Mouse (Mus musculus) 3T3-L1 (cell line): ENCODE results near the gene 2310007B03Rik.

Experiments
- DNase-seq: peaks from one replicate; pipeline ENCODE4 v3.0.0-alpha.2; 2015; ENCODE audit warnings: low read depth, low spot score

Gene 2310007B03Rik

DNA sequence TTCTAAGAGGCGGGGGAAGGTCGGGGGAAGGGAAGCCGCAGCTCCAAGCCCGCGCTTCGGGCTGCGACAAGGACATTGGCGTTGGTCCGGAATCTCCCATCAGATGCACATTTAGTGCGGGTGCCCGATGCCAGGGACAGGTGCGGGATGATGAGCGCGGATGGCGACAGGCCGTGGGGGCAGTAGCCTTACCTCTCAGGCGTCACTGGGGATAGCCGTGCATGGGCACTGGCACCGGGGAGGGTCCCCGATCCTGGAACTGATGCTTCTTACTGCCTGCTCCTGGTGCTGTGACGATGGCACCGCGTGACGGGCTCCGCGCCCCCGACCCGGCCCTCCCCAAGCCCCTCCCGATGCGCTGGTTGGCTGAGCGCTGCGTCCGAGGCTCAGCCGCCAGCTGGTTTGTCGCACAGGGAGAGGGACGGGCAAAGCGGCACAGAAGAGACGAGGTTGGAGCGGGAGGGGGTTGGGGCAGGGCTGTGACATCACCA, 59.1 kb downstream of the 2310007B03Rik start, which contains the start of gene Kif1a:
Gene Kif1a, minus strand, starts transcription at position 381 of the 491 bp plus-strand sequence.
- no peak for DNase-seq
